Mouse (Mus musculus) midbrain, embryonic 15.5 days (tissue): ENCODE measurements around the gene Timp2. TPM values are rescaled to one million over a fixed set of nuclear protein-coding genes. Genes with fewer than 3 reads are reported as not detected.

ENCODE experiments used
- ATAC-seq: fragments of 200-750 bp; cut with Nextera tagmentation; replicated peaks from 2 replicates; pipeline ENCODE4 v1.8.0; 2017; ENCODE audit warnings: moderate TSS enrichment
- H3K27ac ChIP-seq: fragments of 300-500 bp; sonication (generic); 2 replicates; pipeline ENCODE4 v1.5.1; 2015; ENCODE audit warnings: mild to moderate bottlenecking, inconsistent platforms
- H3K27me3 ChIP-seq: fragments of 300-500 bp; sonication (generic); replicated peaks from 2 replicates; pipeline ENCODE4 v1.6.1; 2015; ENCODE audit warnings: inconsistent platforms
- H3K36me3 ChIP-seq: fragments of 300-500 bp; sonication (generic); replicated peaks from 2 replicates; pipeline ENCODE4 v1.6.1; 2015; ENCODE audit warnings: inconsistent platforms
- H3K4me1 ChIP-seq: fragments of 300-500 bp; sonication (generic); 2 replicates; pipeline ENCODE4 v1.6.1; 2015; ENCODE audit warnings: inconsistent platforms
- H3K4me2 ChIP-seq: fragments of 300-500 bp; sonication (generic); 2 replicates; pipeline ENCODE4 v1.6.1; 2015; ENCODE audit warnings: inconsistent platforms, mild to moderate bottlenecking, moderate library complexity
- H3K4me3 ChIP-seq: fragments of 300-500 bp; sonication (generic); 2 replicates; pipeline ENCODE4 v1.5.1; 2015; ENCODE audit warnings: mild to moderate bottlenecking, inconsistent platforms
- H3K9ac ChIP-seq: fragments of 300-500 bp; sonication (generic); 2 replicates; pipeline ENCODE4 v1.6.1; 2015; ENCODE audit warnings: mild to moderate bottlenecking, inconsistent platforms
- H3K9me3 ChIP-seq: fragments of 300-500 bp; sonication (generic); 2 replicates; pipeline ENCODE4 v1.6.1; 2016; ENCODE audit warnings: inconsistent platforms
- WGBS: fragments of 180-500 bp; shearing (Covaris S2); methylation state at CpG from one replicate; pipeline ENCODE4 v1.1.7; 2015; ENCODE audit warnings: mixed read lengths; 5-methylcytosine and 5-hydroxymethylcytosine counted together
- polyA plus RNA-seq: library from polyadenylated mRNA; unstranded; fragments of >200 nt; fragmentation: Nextera tagmentation; extraction: Ambion mirVana; gene quantifications from 2 replicates; pipeline ENCODE4 v1.2.1, GENCODE M21; 2015

Timp2 gene
- polyA plus RNA-seq, 1 experiment from 2014 or later, result 83.6 TPM

DNA sequence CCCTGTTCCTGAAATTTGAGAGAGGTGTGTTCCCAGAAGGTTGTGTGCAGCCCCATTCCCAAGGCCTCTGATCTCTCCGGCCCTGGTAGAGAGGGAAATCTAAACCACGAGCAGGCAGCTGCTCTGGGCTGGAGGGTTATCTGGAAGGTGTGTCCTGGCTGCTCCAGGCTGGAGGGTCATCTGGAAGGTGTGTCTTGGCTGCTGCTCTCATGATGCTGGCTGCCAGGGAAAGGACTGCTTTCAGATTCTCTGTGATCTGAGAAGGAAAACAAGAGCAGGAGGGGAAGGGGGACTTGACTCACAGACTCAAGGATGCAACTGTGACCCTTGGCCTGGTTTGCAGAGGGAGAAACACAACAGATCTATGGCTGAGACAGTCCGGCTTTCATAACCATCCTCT lies 10.6 kb upstream of the Timp2 start:
- WGBS, result 79% methylated on average over 3 of the region's 3 CpGs
- Histone ChIP-seq H3K4me1 (peaks cover 12% of the 10 kb centered on the region), H3K4me3 (no peak overlapping the region), H3K4me2 (no peak overlapping the region), H3K27ac (no peak overlapping the region), H3K9ac (no peak overlapping the region), H3K27me3 (no peaks in the 10 kb centered on the region), H3K9me3 (no peaks in the 10 kb centered on the region), H3K36me3 (no peaks in the 10 kb centered on the region)
- ATAC-seq, result no peak

DNA sequence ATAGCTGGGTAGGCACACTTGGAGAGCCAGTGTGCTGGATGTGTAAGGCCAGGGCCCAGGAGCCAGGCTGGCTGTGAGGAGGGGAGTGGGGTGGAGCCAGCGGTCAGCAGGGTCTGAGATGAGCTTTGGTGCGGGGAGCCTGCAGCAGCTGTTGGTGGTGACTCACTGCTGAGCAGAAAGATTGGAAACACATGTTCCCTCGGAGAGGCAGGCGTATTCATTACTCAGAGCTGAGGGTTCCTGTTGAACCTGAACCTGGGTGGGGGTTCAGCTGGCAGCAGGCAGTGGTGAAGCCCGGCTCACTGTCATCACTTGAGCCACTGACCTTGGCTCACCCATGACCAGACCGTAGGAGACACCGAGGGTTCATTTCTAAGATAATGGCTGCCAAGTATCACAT lies 9.6 kb upstream of the Timp2 start:
- no peak overlapping the region for H3K4me3 ChIP-seq
- no peak overlapping the region for H3K4me2 ChIP-seq
- no peak overlapping the region for H3K9ac ChIP-seq
- 85% methylated on average over 7 of the region's 7 CpGs for WGBS
- no peak for ATAC-seq
- H3K36me3 ChIP-seq, result no peaks in the 10 kb centered on the region
- H3K4me1 ChIP-seq, result peaks cover 12% of the 10 kb centered on the region
- H3K9me3 ChIP-seq, result no peaks in the 10 kb centered on the region
- no peak overlapping the region for H3K27ac ChIP-seq
- H3K27me3 ChIP-seq, result no peaks in the 10 kb centered on the region

- Histone ChIP-seq H3K9ac (no peak overlapping the region), H3K4me2 (no peak overlapping the region), H3K4me1 (peaks cover 12% of the 10 kb centered on the region), H3K9me3 (no peaks in the 10 kb centered on the region), H3K36me3 (no peaks in the 10 kb centered on the region), H3K27me3 (no peaks in the 10 kb centered on the region), H3K4me3 (no peak overlapping the region), H3K27ac (no peak overlapping the region)
- ATAC-seq, result no peak
- WGBS, result 82% methylated on average over 4 of the region's 4 CpGs
Observed at GRCm38 (mm10) chr11:118364021-118364420, 8.5 kb upstream of the Timp2 start.

GRCm38 (mm10) chr11:118362971-118363518 lies 7.5 kb upstream of the Timp2 start:
- ATAC-seq, result no peak; the same call in 1 of the 2 replicates
- Histone ChIP-seq H3K9ac (no peak overlapping the region), H3K4me2 (peak overlapping the region; percentile 20; the same call in 1 of the 2 replicates), H3K4me3 (no peak overlapping the region), H3K36me3 (no peaks in the 10 kb centered on the region), H3K4me1 (peaks cover 12% of the 10 kb centered on the region), H3K27me3 (no peaks in the 10 kb centered on the region), H3K9me3 (no peaks in the 10 kb centered on the region), H3K27ac (no peak overlapping the region)
- 7% methylated on average over 8 of the region's 8 CpGs for WGBS

DNA sequence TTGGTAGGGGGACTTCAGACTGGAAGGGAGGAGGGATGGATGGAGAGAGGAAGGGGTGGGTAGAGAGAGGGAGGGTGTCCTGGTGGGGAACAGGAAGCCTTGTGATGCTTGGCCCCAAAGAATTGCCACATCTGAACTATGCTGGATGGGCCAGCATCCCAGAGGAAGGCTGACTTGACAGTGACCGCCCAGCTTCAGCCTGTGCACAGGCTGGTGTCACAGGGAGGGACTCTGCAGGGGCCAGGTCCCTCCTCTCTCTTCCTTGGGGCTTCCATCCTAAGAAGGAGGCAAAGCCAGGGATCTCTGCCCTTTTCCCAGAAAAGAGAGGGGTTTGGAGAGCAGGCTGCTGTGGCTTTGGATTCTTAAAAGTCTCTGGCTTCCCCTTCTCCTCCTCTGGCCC lies 7.0 kb upstream of the Timp2 start:
- no peaks in the 10 kb centered on the region for H3K36me3 ChIP-seq
- H3K4me1 ChIP-seq, result peaks cover 12% of the 10 kb centered on the region
- H3K4me2 ChIP-seq, result no peak overlapping the region
- no peak for ATAC-seq
- no peak overlapping the region for H3K4me3 ChIP-seq
- no peak overlapping the region for H3K9ac ChIP-seq
- no peak overlapping the region for H3K27ac ChIP-seq
- no peaks in the 10 kb centered on the region for H3K27me3 ChIP-seq
- H3K9me3 ChIP-seq, result no peaks in the 10 kb centered on the region
- WGBS, result 61% methylated on average over 1 of the region's 1 CpGs

- Histone ChIP-seq H3K4me3 (no peak overlapping the region), H3K27me3 (no peaks in the 10 kb centered on the region), H3K9me3 (no peaks in the 10 kb centered on the region), H3K27ac (no peak overlapping the region), H3K9ac (no peak overlapping the region), H3K4me1 (peaks cover 13% of the 10 kb centered on the region), H3K36me3 (no peaks in the 10 kb centered on the region), H3K4me2 (no peak overlapping the region)
- ATAC-seq, result no peak
- 75% methylated on average over 10 of the region's 10 CpGs for WGBS
Observed at GRCm38 (mm10) chr11:118360907-118361341, 5.4 kb upstream of the Timp2 start.

DNA sequence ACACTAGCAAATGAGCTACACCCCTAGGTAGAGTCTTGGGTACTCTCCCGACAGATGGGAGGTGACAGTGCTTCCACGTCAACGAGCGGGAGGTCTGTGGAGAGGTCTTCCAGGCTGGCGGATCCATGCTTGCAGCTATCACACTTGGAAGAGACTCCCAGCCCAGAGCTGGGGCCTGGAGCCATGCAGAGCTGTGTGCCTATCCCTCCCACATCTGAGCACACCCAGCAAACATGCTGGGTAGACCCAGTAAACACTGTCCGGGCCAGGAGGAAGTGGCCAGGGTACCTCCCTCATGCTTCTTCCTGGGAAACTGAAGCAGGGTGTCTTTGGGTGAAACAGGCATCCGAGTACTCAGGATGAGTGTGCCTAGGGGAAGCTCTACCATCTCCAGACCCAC lies 5.0 kb upstream of the Timp2 start:
- Histone ChIP-seq H3K9me3 (no peaks in the 10 kb centered on the region), H3K27me3 (no peaks in the 10 kb centered on the region), H3K4me1 (peaks cover 18% of the 10 kb centered on the region), H3K36me3 (no peaks in the 10 kb centered on the region), H3K4me3 (no peak overlapping the region), H3K4me2 (no peak overlapping the region), H3K9ac (no peak overlapping the region), H3K27ac (no peak overlapping the region)
- WGBS, result 78% methylated on average over 7 of the region's 7 CpGs
- no peak for ATAC-seq

DNA sequence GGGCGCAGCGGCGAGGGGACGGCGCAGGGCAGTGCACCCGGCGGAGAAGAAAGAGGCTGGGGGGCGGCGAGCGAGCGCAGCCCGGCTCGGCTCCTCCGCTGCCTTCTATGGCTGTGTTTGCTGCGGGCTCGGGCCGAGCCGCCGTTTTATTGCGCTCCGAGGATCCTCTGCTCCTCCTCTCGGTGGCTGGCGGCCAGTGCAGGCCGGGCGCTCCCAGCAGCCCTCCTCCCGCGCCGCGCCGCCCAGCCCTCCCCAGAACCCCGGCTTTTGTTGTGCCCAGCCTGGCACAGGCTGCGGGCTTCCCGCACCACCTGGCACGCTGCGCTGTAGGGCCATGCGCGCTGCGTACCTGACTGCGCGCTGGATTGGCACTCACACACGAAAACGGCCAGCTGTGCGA lies 335 bp downstream of the Timp2 start:
- H3K27ac ChIP-seq, result peak overlapping the region; percentile 92
- peak overlapping the region; percentile 85 for H3K4me3 ChIP-seq
- ATAC-seq, result peak; percentile 96
- H3K9me3 ChIP-seq, result no peaks in the 10 kb centered on the region
- WGBS, result under 1% methylated on average over 42 of the region's 43 CpGs
- peak overlapping the region; percentile 76 for H3K9ac ChIP-seq
- no peaks in the 10 kb centered on the region for H3K36me3 ChIP-seq
- H3K27me3 ChIP-seq, result no peaks in the 10 kb centered on the region
- H3K4me2 ChIP-seq, result peak overlapping the region; percentile 88
- peaks cover 35% of the 10 kb centered on the region for H3K4me1 ChIP-seq

DNA sequence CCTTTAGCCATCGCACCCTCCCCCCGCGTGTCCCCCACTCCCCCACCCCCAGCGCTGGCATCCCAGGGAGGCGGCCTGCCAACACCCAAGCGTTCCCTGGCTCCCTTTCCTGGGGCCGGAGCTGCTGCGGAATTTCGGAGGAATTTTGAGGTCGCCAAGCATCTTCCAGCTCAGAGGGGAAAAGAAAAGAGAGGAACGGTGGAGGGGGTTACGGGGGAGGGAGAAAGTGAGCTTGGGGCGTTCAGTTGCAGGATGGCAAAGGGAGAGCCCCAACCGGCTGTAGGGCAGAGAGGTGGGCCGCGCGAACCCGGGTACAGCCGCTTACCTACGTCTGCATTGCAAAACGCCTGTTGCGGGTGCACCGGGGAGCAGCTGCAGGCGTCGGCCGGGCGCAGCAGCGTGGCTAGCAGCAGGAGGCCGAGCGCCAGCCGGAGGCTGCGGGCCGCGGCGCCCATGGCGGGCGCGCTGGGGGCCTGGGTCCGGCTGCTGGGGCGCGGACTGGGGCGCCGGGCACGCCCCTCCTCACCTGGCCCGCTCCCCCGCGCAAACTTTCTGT lies 826 bp downstream of the Timp2 start:
- H3K9ac ChIP-seq, result peak overlapping the region; percentile 76
- H3K27ac ChIP-seq, result peak overlapping the region; percentile 92
- H3K9me3 ChIP-seq, result no peaks in the 10 kb centered on the region
- H3K4me3 ChIP-seq, result peak overlapping the region; percentile 85
- peak overlapping the region; percentile 88 for H3K4me2 ChIP-seq
- peak; percentile 63 for ATAC-seq
- peaks cover 35% of the 10 kb centered on the region for H3K4me1 ChIP-seq
- H3K36me3 ChIP-seq, result no peaks in the 10 kb centered on the region
- under 1% methylated on average over 45 of the region's 47 CpGs for WGBS
- H3K27me3 ChIP-seq, result no peaks in the 10 kb centered on the region

DNA sequence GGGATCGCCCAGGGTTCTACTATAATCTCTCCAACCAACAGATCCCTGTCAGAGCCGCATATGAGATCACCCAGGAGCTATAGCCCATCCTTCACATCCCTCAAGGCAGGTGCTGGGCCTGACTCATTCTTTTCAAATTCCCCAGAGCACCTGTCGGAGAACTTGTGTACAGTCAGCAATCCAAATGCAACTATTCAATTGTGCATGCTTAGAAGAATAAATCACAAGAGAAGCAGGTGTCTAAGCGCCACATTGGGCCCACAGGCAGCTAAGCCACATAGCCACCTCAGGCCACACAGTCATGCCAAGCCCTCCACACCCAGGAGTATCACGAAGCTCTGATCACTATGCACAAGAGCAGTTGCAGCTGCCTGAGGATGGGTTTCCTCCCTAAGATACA lies 6.0 kb downstream of the Timp2 start:
- no peak for ATAC-seq
- Histone ChIP-seq H3K4me2 (no peak overlapping the region), H3K27me3 (no peaks in the 10 kb centered on the region), H3K4me1 (peaks cover 30% of the 10 kb centered on the region), H3K9ac (no peak overlapping the region), H3K4me3 (no peak overlapping the region), H3K36me3 (no peaks in the 10 kb centered on the region), H3K27ac (no peak overlapping the region), H3K9me3 (no peaks in the 10 kb centered on the region)
- 88% methylated on average over 5 of the region's 5 CpGs for WGBS

GRCm38 (mm10) chr11:118348877-118349276 lies 6.7 kb downstream of the Timp2 start:
- no peak overlapping the region for H3K27ac ChIP-seq
- 71% methylated on average over 5 of the region's 5 CpGs for WGBS
- H3K4me3 ChIP-seq, result no peak overlapping the region
- H3K9ac ChIP-seq, result no peak overlapping the region
- H3K27me3 ChIP-seq, result no peaks in the 10 kb centered on the region
- H3K36me3 ChIP-seq, result no peaks in the 10 kb centered on the region
- no peaks in the 10 kb centered on the region for H3K9me3 ChIP-seq
- H3K4me1 ChIP-seq, result peaks cover 25% of the 10 kb centered on the region
- no peak overlapping the region for H3K4me2 ChIP-seq
- ATAC-seq, result no peak

GRCm38 (mm10) chr11:118348419-118348818 lies 7.1 kb downstream of the Timp2 start:
- Histone ChIP-seq H3K27me3 (no peaks in the 10 kb centered on the region), H3K4me1 (peaks cover 25% of the 10 kb centered on the region), H3K27ac (no peak overlapping the region), H3K9me3 (no peaks in the 10 kb centered on the region), H3K9ac (no peak overlapping the region), H3K36me3 (no peaks in the 10 kb centered on the region), H3K4me3 (no peak overlapping the region), H3K4me2 (no peak overlapping the region)
- ATAC-seq, result no peak
- WGBS, result 82% methylated on average over 3 of the region's 3 CpGs

DNA sequence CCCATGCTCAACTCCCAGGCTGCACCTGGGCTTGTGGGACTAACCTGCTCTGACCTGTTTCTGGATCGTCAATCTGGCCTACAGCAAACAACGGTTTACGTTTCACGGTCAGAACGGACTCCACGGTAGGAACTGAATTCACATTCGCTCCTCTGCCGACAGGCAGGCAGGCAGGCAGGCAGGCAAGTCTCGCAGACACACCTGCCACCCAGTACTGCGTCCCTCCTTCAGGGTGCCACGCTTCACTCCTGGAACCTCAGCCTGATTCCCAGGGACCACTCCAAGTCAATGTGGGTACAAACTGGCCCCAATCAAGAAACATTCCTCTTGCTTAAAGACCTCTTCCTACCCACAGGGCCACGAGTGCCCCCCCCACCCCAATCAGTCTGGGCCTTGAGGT lies 7.6 kb downstream of the Timp2 start:
- H3K4me2 ChIP-seq, result no peak overlapping the region
- peaks cover 24% of the 10 kb centered on the region for H3K4me1 ChIP-seq
- H3K9me3 ChIP-seq, result no peaks in the 10 kb centered on the region
- no peak overlapping the region for H3K4me3 ChIP-seq
- H3K27me3 ChIP-seq, result no peaks in the 10 kb centered on the region
- WGBS, result 90% methylated on average over 12 of the region's 12 CpGs
- no peaks in the 10 kb centered on the region for H3K36me3 ChIP-seq
- ATAC-seq, result no peak
- no peak overlapping the region for H3K27ac ChIP-seq
- H3K9ac ChIP-seq, result no peak overlapping the region
